Comparison of ENCODE assay signal across 26 mouse cellular contexts in the genomic region with DNA sequence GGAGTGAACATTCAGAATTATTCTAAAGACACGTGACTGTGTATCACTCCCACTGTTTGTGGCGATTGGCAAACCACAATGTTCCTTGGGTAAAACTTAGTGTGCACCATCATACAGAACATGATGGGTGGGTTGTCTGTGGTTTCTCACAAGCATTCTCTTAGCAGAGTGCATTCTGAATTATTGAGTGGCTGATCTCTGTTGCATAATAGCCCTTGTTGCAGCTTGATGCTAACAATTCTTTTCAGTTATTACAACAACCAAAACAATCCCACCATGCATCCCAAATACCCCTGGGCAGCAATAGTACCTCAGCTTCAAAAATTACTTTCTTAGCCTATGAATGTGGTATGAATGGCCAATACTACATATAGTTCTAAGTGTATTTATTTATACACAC. TPM values are rescaled to one million over a fixed set of nuclear protein-coding genes. Genes with fewer than 3 reads are reported as not detected.
A peak's percentile ranks its signal among the peaks of the same experiment; 100 is the strongest.
DNase-seq lines count a peak whose midpoint lies in the region; TF ChIP-seq lines count a peak whose summit lies in the region.
"Had no signal": no experiment of that assay in that cellular context is flagged by ENCODE, and none has a peak within 500 bp of the region (broad histone marks: within the 10 kb centered on the region; RNA-seq: fewer than 3 reads in every experiment).

No protein-coding gene starts in this region.

- no peak for TF ChIP-seq CTCF in C2C12 (IDR thresholded peaks at IDR 0.05; ENCODE audit: control insufficient read depth, insufficient read depth, insufficient read length)

- peak; percentile 17 for DNase-seq in heart, adult 11 months
- no peak for DNase-seq in heart, adult 18-20 months
- DNase-seq in 416B (ENCODE audit: low read depth): peak; percentile 10
- DNase-seq in testis, postnatal 10 days (ENCODE audit: low spot score): no peak
- DNase-seq in retina, embryonic 14.5 days (ENCODE audit: low spot score): no peak
- DNase-seq in yolk sac, embryonic 10.5 days (ENCODE audit: low spot score): no peak
- DNase-seq: adrenal gland, adult 2 months; adrenal gland, adult 8-10 months; adrenal gland, postnatal 10 days; adrenal gland, postnatal 14 days; adrenal gland, postnatal 25 days; adrenal gland, postnatal 36 days; B cell, adult 2 months; cerebellum, adult 11 months; cerebellum, adult 11-12 months; cerebellum, adult 18-20 months; cerebellum, adult 2 months had no signal

- no peaks in the 10 kb centered on the region for H3K79me2 ChIP-seq in C2C12 (ENCODE audit: control insufficient read depth, insufficient read depth)
- H3K79me2 ChIP-seq in myocyte (ENCODE audit: control insufficient read depth, insufficient read depth): no peaks in the 10 kb centered on the region

- H3ac ChIP-seq in C2C12 (ENCODE audit: control insufficient read depth, insufficient read length, low read depth) (no peak overlapping the region), myocyte (ENCODE audit: control insufficient read depth, insufficient read length) (no peak overlapping the region)

- H3K79me3 ChIP-seq in C2C12 (ENCODE audit: low read depth): no peaks in the 10 kb centered on the region

- H3K27me3 ChIP-seq in C2C12 (ENCODE audit: control insufficient read depth, insufficient read depth, insufficient read length) (no peaks in the 10 kb centered on the region), myocyte (ENCODE audit: control insufficient read depth, insufficient read depth, insufficient read length) (no peaks in the 10 kb centered on the region)
- H3K27me3 ChIP-seq: CH12.LX, Patski had no signal

- H3K4me2 ChIP-seq in myocyte (ENCODE audit: low read depth): no peak overlapping the region

- no peak overlapping the region for H3K4me3 ChIP-seq in C2C12 (ENCODE audit: insufficient read depth, poor library complexity, severe bottlenecking)
- no peak overlapping the region for H3K4me3 ChIP-seq in myocyte

- no peaks in the 10 kb centered on the region for H3K36me3 ChIP-seq in C2C12 (ENCODE audit: control insufficient read depth, insufficient read depth)
- no peaks in the 10 kb centered on the region for H3K36me3 ChIP-seq in myocyte (ENCODE audit: control insufficient read depth, insufficient read depth)
- H3K36me3 ChIP-seq: G1E had no signal

- no peak for TF ChIP-seq POLR2A in myocyte (IDR thresholded peaks at IDR 0.05; ENCODE audit: insufficient read length, low read depth)

TF ChIP-seq in C2C12, 6 proteins besides CTCF, POLR2A, EP300 and RAD21:
- TF ChIP-seq CEBPB (IDR thresholded peaks at IDR 0.05; ENCODE audit: low read depth) (peak; percentile 87), USF1 (IDR thresholded peaks at IDR 0.05; ENCODE audit: low read depth) (peak; percentile 68), MAX (IDR thresholded peaks at IDR 0.05) (no peak)

TF ChIP-seq in myocyte, 11 proteins besides CTCF, POLR2A, EP300 and RAD21:
- peak; percentile 92 for TF ChIP-seq CEBPB (IDR thresholded peaks at IDR 0.05; ENCODE audit: insufficient read depth, poor library complexity, severe bottlenecking)
- TF ChIP-seq USF1 (IDR thresholded peaks at IDR 0.05; ENCODE audit: low read depth): peak; percentile 26
- TF ChIP-seq MAX (IDR thresholded peaks at IDR 0.05; ENCODE audit: low read depth): no peak
- TF ChIP-seq TCF3 (IDR thresholded peaks at IDR 0.05; ENCODE audit: insufficient read length, low read depth): no peak

RNA-seq across cellular contexts. Expression of a gene that starts 43.5 kb away (rescaled TPM):
- not detected for total RNA-seq in heart, adult 18-20 months (2021)
- polyA plus RNA-seq in C2C12 (2012; fragmentation: generic; extraction: Trizol) (not detected), myocyte (2012; fragmentation: generic; extraction: Trizol) (not detected)
- total RNA-seq: adrenal gland, adult 18-20 months; adrenal gland, adult 2 months; adrenal gland, adult 8-10 months; adrenal gland, postnatal 10 days; adrenal gland, postnatal 14 days; adrenal gland, postnatal 25 days; adrenal gland, postnatal 36 days; adrenal gland, postnatal 4 days; ES-E14; G1E; MEL had no signal
- polyA plus RNA-seq: adrenal gland, adult 2 months; G1E had no signal

Comparison
In these comparisons a context has a peak if more than half of its experiments do, and no peak if none do; other contexts are left out.
1. DNase-seq: peak in heart, adult 11 months (single experiment) and 416B (single experiment); none in heart, adult 18-20 months (0 of 2), testis, postnatal 10 days (single experiment), retina, embryonic 14.5 days (single experiment) and yolk sac, embryonic 10.5 days (single experiment).